Mouse (Mus musculus): ENCODE results near the gene Cel. TPM values are rescaled to one million over a fixed set of nuclear protein-coding genes. Genes with fewer than 3 reads are reported as not detected.

Cel gene
- polyA plus RNA-seq, 1 experiment: 0.12 TPM

DNA sequence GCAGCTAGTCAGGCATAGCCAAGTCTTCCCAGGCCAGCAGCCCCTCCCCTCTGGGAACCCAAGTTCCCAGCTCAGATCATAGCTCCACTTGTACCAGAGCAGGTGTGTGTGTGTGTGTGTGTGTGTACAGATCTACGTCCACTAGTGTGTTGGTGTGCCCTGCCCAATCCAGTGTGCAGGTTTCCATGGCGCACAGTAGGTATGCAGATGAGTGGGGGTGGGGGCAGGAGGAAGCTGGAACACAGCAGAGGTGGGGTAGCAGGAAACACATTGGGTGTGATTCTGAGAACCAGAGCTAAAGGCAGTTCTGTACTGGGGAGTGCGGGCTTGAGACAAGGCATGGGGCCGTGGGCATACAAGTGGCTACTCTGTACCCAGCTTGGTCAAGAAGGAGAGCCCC lies 1.2 kb upstream of the Cel start:
- no peaks in the 10 kb centered on the region; the same call in 1 of the 2 replicates for H3K4me1 ChIP-seq (ENCODE audit: control insufficient read depth, insufficient read depth, low read length)
- no peak overlapping the region for H3K4me3 ChIP-seq (replicated peaks; ENCODE audit: extremely low read depth, low read depth, low read length)
- 92% methylated on average over 4 of the region's 4 CpGs for WGBS
- DNase-seq: no peak
- TF ChIP-seq CTCF (IDR thresholded peaks at IDR 0.05; ENCODE audit: insufficient read depth, low read length) (no peak), POLR2A (IDR thresholded peaks at IDR 0.05; ENCODE audit: borderline replicate concordance, extremely low read depth, low read depth, low read length) (no peak)

DNA sequence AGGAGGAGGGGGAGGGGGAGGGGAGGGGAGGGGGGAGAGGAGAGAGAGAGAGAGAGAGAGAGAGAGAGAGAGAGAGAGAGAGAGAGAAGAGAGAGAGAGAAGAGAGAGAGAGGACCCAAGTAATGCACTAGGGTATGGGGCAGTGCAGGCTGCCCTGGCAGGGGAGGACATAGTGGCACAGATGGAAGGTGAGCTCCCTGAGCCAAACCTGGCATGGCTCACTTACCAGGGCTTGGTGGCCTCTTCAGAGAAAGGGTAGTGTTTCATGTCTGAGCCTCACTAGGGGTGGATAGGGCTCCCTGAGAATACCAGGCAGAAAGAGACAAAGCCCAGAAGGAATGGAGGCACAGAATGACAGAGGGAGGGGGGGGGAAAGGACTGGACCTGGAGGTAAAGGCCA lies 627 bp upstream of the Cel start:
- DNase-seq: no peak
- no peak for TF ChIP-seq CTCF (IDR thresholded peaks at IDR 0.05; ENCODE audit: insufficient read depth, low read length)
- TF ChIP-seq POLR2A (IDR thresholded peaks at IDR 0.05; ENCODE audit: borderline replicate concordance, extremely low read depth, low read depth, low read length): no peak
- Histone ChIP-seq H3K4me1 (ENCODE audit: control insufficient read depth, insufficient read depth, low read length) (no peaks in the 10 kb centered on the region; the same call in 1 of the 2 replicates), H3K4me3 (replicated peaks; ENCODE audit: extremely low read depth, low read depth, low read length) (no peak overlapping the region)

DNA sequence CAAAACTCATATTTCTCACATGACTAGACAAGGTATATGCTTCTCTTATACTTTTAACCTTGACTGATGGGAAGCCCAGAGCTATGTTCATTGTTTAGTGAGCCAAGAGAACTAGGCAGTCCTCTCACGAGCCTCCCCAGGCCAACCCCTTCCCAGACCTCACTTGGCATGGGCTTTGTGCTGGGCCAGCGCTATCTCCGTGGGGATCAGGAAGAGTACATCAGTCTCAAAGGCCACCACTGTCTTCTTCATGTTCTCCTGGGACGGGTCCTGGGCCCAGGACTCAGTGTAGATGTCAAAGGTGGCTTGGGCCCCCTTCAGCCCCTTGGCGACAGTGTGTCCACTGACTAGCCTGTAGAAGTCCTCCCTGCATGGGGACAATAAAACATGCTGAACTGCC lies 5.8 kb downstream of the Cel start:
- H3K4me1 ChIP-seq (ENCODE audit: control insufficient read depth, insufficient read depth, low read length): no peaks in the 10 kb centered on the region
- 77% methylated on average over 5 of the region's 5 CpGs for WGBS

DNA sequence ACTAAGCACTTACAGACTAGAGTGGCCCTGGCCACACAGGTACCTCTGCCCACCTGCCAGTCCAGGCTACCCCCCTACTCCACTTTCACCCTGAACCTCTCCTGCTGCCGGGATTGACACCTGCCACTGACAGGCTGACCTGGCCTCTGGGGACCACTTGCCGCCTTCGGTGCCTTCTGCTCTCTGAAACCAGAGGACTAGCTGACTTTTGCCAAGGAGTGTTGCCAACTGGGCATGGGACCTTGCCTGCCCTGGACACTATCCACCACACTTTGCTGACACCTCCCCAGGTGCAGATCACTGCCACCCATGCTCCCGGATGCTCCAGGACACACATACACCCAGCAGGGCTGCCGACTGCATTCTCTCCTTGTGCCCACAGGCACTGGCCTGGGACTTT lies 10.9 kb downstream of the Cel start:
- 87% methylated on average over 5 of the region's 5 CpGs for WGBS
- TF ChIP-seq CTCF (IDR thresholded peaks at IDR 0.05; ENCODE audit: insufficient read depth, low read length) (no peak), POLR2A (IDR thresholded peaks at IDR 0.05; ENCODE audit: borderline replicate concordance, extremely low read depth, low read depth, low read length) (no peak)
- no peak overlapping the region for H3K4me3 ChIP-seq (replicated peaks; ENCODE audit: extremely low read depth, low read depth, low read length)

More for the DNA sequence above, 5.8 kb downstream of the Cel start:
- no peak for DNase-seq
- H3K4me3 ChIP-seq (replicated peaks; ENCODE audit: extremely low read depth, low read depth, low read length): no peak overlapping the region
- TF ChIP-seq POLR2A (IDR thresholded peaks at IDR 0.05; ENCODE audit: borderline replicate concordance, extremely low read depth, low read depth, low read length) (no peak), CTCF (IDR thresholded peaks at IDR 0.05; ENCODE audit: insufficient read depth, low read length) (no peak)

DNA sequence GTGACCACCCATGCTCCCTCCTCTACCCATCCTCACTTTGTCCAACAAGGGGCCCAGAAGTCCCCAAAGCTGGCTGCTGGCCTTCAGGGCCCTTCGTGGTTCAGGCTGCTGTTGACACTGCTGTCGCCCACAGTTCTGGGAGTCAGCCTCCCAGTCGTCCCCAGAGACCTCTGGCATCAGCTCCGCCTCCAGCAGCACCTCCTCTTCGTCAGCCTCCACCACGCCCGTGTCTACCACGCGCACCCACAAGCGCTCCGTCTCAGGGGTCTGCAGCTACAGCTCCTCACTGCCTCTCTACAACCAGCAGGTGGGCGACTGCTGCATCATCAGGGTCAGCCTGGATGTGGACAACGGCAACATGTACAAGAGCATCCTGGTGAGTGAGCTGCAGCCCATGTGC lies 14.0 kb downstream of the Cel start:
- DNase-seq: no peak
- WGBS: 91% methylated on average over 13 of the region's 13 CpGs
- TF ChIP-seq POLR2A (IDR thresholded peaks at IDR 0.05; ENCODE audit: borderline replicate concordance, extremely low read depth, low read depth, low read length): no peak
- TF ChIP-seq CTCF (IDR thresholded peaks at IDR 0.05; ENCODE audit: insufficient read depth, low read length): no peak
- H3K4me1 ChIP-seq (ENCODE audit: control insufficient read depth, insufficient read depth, low read length): no peaks in the 10 kb centered on the region
- H3K4me3 ChIP-seq (replicated peaks; ENCODE audit: extremely low read depth, low read depth, low read length): no peak overlapping the region

More for the DNA sequence above, 10.9 kb downstream of the Cel start:
- no peaks in the 10 kb centered on the region for H3K4me1 ChIP-seq (ENCODE audit: control insufficient read depth, insufficient read depth, low read length)
- no peak for DNase-seq

GRCm38 (mm10) chr2:28547237-28548172 lies 15.7 kb downstream of the Cel start:
- 50% methylated on average over 11 of the region's 11 CpGs for WGBS
- DNase-seq: peak; percentile 86
- no peaks in the 10 kb centered on the region for H3K4me1 ChIP-seq (ENCODE audit: control insufficient read depth, insufficient read depth, low read length)
- no peak overlapping the region for H3K4me3 ChIP-seq (replicated peaks; ENCODE audit: extremely low read depth, low read depth, low read length)
- TF ChIP-seq CTCF (IDR thresholded peaks at IDR 0.05; ENCODE audit: insufficient read depth, low read length): peak; percentile 99
- TF ChIP-seq POLR2A (IDR thresholded peaks at IDR 0.05; ENCODE audit: borderline replicate concordance, extremely low read depth, low read depth, low read length): no peak

DNA sequence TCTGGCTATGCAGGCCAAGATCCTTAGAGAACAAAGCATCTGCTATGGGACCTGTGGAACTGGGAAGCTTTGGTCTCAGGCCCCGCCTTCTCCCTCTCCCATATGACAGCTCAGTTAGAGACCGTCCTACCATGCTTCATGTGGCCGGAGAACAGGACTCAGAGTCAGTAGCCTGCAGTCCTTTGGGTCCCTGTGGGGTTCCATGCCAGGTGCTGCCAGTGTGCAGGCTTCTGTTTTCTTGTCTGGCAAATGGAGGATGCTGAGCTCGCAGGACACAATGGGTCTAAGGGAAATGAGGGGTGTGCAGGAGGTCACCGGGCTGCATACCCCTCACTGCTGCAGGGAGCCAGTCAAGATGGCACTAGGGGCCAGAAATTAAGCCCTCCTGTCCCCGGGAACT lies 16.6 kb downstream of the Cel start:
- no peak for TF ChIP-seq CTCF (IDR thresholded peaks at IDR 0.05; ENCODE audit: insufficient read depth, low read length)
- TF ChIP-seq POLR2A (IDR thresholded peaks at IDR 0.05; ENCODE audit: borderline replicate concordance, extremely low read depth, low read depth, low read length): no peak
- WGBS: 79% methylated on average over 6 of the region's 6 CpGs
- Histone ChIP-seq H3K4me1 (ENCODE audit: control insufficient read depth, insufficient read depth, low read length) (no peaks in the 10 kb centered on the region), H3K4me3 (replicated peaks; ENCODE audit: extremely low read depth, low read depth, low read length) (no peak overlapping the region)
- no peak for DNase-seq

GRCm38 (mm10) chr2:28545976-28546375 lies 17.2 kb downstream of the Cel start:
- TF ChIP-seq POLR2A (IDR thresholded peaks at IDR 0.05; ENCODE audit: borderline replicate concordance, extremely low read depth, low read depth, low read length): no peak
- Histone ChIP-seq H3K4me1 (ENCODE audit: control insufficient read depth, insufficient read depth, low read length) (no peaks in the 10 kb centered on the region), H3K4me3 (replicated peaks; ENCODE audit: extremely low read depth, low read depth, low read length) (no peak overlapping the region)
- no peak for DNase-seq

- no peak for TF ChIP-seq POLR2A (IDR thresholded peaks at IDR 0.05; ENCODE audit: borderline replicate concordance, extremely low read depth, low read depth, low read length)
- no peak for TF ChIP-seq CTCF (IDR thresholded peaks at IDR 0.05; ENCODE audit: insufficient read depth, low read length)
- 80% methylated on average over 8 of the region's 8 CpGs for WGBS
- H3K4me1 ChIP-seq (ENCODE audit: control insufficient read depth, insufficient read depth, low read length): peaks cover 7% of the 10 kb centered on the region
- no peak for DNase-seq
- no peak overlapping the region for H3K4me3 ChIP-seq (replicated peaks; ENCODE audit: extremely low read depth, low read depth, low read length)
Measured at GRCm38 (mm10) chr2:28543894-28544293, 19.3 kb downstream of the Cel start.

- DNase-seq: no peak
- no peak for TF ChIP-seq CTCF (IDR thresholded peaks at IDR 0.05; ENCODE audit: insufficient read depth, low read length)
- TF ChIP-seq POLR2A (IDR thresholded peaks at IDR 0.05; ENCODE audit: borderline replicate concordance, extremely low read depth, low read depth, low read length): no peak
- WGBS: 80% methylated on average over 8 of the region's 8 CpGs
- H3K4me3 ChIP-seq (replicated peaks; ENCODE audit: extremely low read depth, low read depth, low read length): no peak overlapping the region
- H3K4me1 ChIP-seq (ENCODE audit: control insufficient read depth, insufficient read depth, low read length): peaks cover 18% of the 10 kb centered on the region
Measured at GRCm38 (mm10) chr2:28540587-28541227, 22.5 kb downstream of the Cel start.
